Mouse (Mus musculus): ENCODE results near the gene Acads. TPM values are rescaled to one million over a fixed set of nuclear protein-coding genes. Genes with fewer than 3 reads are reported as not detected.
"Not testable (repeated sequence)": the region's sequence is repeated elsewhere in the genome, so short reads cannot be mapped to it uniquely, and the experiment has no call there.

Gene Acads
- 50.5 and 59.8 TPM in 2 replicates for polyA plus RNA-seq (2012; rRNA removed)
- 27.6 and 30.9 TPM in 2 replicates for polyA plus RNA-seq (2014; fragmentation: Nextera tagmentation; extraction: Ambion mirVana)

DNA sequence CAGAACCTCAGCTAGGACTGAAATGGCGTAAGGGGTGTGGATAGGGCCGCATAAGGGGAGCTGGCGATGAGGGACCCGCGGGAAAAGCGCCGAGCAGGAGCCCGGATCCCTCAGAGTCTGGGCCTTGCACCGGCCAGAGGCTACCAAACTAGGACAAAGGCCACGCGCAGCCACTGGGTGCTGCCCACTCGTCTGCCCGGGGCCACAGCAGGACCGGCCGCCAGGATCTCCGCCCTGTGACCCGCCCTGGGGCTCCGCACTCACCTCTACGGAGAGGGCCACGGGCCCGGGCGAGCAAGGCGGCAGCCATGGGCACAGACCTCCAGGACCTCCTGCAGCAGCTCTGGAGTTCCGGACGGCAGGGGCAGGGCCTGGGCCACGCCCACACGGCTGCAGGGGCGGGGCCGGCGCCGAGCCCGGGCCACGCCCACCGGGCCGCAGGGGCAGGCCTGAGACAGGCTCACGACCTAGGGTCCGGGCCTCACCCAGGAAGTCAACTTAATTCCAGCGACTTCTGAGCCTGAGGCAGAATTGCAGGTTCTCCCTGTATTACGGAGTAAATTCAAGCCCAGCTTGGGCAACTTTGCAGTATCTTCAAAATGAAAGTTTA lies at the start of gene Acads:
TSS of gene Acads (minus strand) at position 386 of the 610 bp plus-strand sequence.
- ATAC-seq (ENCODE audit: low FRiP score, low read depth) = peak; percentile 94
- WGBS = 3% methylated on average over 39 of the region's 39 CpGs
- H3K27ac ChIP-seq (replicated peaks; ENCODE audit: low read depth, low read length) = 0 out of 2 replicates have a peak within 1 kb of the TSS, but pooled peaks have one; percentile 28

DNA sequence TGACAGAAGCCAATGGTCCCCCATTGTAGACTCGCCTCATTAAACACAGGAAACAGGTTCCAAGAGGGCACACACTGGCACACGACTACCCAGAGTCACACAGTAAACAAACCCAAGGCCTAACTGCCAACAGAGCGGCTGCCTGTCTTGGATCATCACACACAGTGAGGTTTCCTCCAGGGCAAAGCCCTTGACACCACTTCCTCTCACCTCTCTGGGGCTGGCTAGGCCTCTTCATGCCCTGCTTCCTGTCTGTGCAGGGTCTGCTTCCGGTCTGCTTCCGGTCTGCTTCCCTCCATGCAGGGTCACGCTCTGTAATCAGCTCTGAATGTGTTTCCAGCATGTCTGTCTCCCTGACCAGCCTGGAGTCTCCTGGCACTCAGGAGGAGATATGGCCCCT lies 48.2 kb upstream of the Acads start:
- H3K9ac ChIP-seq (ENCODE audit: low read depth, low read length, severe bottlenecking) = no peak overlapping the region
- H3K4me3 ChIP-seq (replicated peaks; ENCODE audit: low read length) = no peak overlapping the region
- H3K27me3 ChIP-seq (ENCODE audit: control insufficient read depth, insufficient read depth, low read length) = no peaks in the 10 kb centered on the region
- WGBS = 61% methylated on average over 6 of the region's 6 CpGs
- ATAC-seq (ENCODE audit: low FRiP score, low read depth) (no peak), DNase-seq (ENCODE audit: low spot score) (no peak)
- no peak overlapping the region for H3K27ac ChIP-seq (replicated peaks; ENCODE audit: low read depth, low read length)
- no peak overlapping the region for H3K4me2 ChIP-seq (replicated peaks; ENCODE audit: low read depth, low read length, severe bottlenecking)
- no peak for TF ChIP-seq POLR2A (IDR thresholded peaks at IDR 0.05; ENCODE audit: borderline replicate concordance, extremely low read depth, insufficient read depth, insufficient read length)
- H3K36me3 ChIP-seq (ENCODE audit: control insufficient read depth, insufficient read depth, low read length) = no peaks in the 10 kb centered on the region
- H3K4me1 ChIP-seq (ENCODE audit: control insufficient read depth, insufficient read depth, low read length) = 0 out of 2 replicates have a peak, but pooled peaks cover 5% of the 10 kb centered on the region
- no peaks in the 10 kb centered on the region for H3K9me3 ChIP-seq (ENCODE audit: control insufficient read depth, low read length)

More for the DNA sequence above, at the start of gene Acads:
- peak within 1 kb of the TSS; percentile 68 for H3K9ac ChIP-seq (ENCODE audit: low read depth, low read length, severe bottlenecking)
- no peaks in the 10 kb centered on the region for H3K4me1 ChIP-seq (ENCODE audit: control insufficient read depth, insufficient read depth, low read length)
- no peaks in the 10 kb centered on the region for H3K27me3 ChIP-seq (ENCODE audit: control insufficient read depth, insufficient read depth, low read length)
- peak; percentile 64 for DNase-seq (ENCODE audit: low spot score)
- H3K9me3 ChIP-seq (ENCODE audit: control insufficient read depth, low read length) = no peaks in the 10 kb centered on the region
- TF ChIP-seq POLR2A (IDR thresholded peaks at IDR 0.05; ENCODE audit: borderline replicate concordance, extremely low read depth, insufficient read depth, insufficient read length) = no peak
- H3K36me3 ChIP-seq (ENCODE audit: control insufficient read depth, insufficient read depth, low read length) = peaks cover 35% of the 10 kb centered on the region
- H3K4me3 ChIP-seq (replicated peaks; ENCODE audit: low read length) = peak within 1 kb of the TSS; percentile 53
- peak within 1 kb of the TSS; percentile 58 for H3K4me2 ChIP-seq (replicated peaks; ENCODE audit: low read depth, low read length, severe bottlenecking)

DNA sequence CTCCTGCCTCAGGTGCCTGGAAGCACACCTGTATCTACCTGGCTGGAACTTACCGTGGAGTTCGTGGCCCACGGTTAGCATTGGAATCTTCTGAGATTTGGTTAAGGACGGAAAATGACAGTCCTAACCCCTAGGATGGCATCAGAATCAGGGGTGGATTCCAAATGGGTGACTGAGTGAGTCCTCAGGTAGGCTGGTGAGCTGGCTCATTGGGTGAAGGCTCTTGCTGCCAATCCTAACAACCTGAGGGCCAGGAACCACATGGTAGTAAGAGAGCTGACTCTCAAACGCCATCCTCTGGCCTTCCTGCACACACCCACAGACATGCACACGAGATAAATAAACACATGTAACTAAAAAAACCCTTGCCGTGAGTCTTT lies 47.7 kb upstream of the Acads start:
- H3K36me3 ChIP-seq (ENCODE audit: control insufficient read depth, insufficient read depth, low read length) = no peaks in the 10 kb centered on the region
- H3K4me2 ChIP-seq (replicated peaks; ENCODE audit: low read depth, low read length, severe bottlenecking) = no peak overlapping the region
- no peaks in the 10 kb centered on the region for H3K27me3 ChIP-seq (ENCODE audit: control insufficient read depth, insufficient read depth, low read length)
- 77% methylated on average over 7 of the region's 7 CpGs for WGBS
- H3K9ac ChIP-seq (ENCODE audit: low read depth, low read length, severe bottlenecking) = no peak overlapping the region
- TF ChIP-seq POLR2A (IDR thresholded peaks at IDR 0.05; ENCODE audit: borderline replicate concordance, extremely low read depth, insufficient read depth, insufficient read length) = no peak
- no peaks in the 10 kb centered on the region for H3K9me3 ChIP-seq (ENCODE audit: control insufficient read depth, low read length)
- DNase-seq (ENCODE audit: low spot score) = no peak
- no peak overlapping the region for H3K27ac ChIP-seq (replicated peaks; ENCODE audit: low read depth, low read length)
- H3K4me3 ChIP-seq (replicated peaks; ENCODE audit: low read length) = no peak overlapping the region
- ATAC-seq (ENCODE audit: low FRiP score, low read depth) = no peak
- 0 out of 2 replicates have a peak, but pooled peaks cover 5% of the 10 kb centered on the region for H3K4me1 ChIP-seq (ENCODE audit: control insufficient read depth, insufficient read depth, low read length)

DNA sequence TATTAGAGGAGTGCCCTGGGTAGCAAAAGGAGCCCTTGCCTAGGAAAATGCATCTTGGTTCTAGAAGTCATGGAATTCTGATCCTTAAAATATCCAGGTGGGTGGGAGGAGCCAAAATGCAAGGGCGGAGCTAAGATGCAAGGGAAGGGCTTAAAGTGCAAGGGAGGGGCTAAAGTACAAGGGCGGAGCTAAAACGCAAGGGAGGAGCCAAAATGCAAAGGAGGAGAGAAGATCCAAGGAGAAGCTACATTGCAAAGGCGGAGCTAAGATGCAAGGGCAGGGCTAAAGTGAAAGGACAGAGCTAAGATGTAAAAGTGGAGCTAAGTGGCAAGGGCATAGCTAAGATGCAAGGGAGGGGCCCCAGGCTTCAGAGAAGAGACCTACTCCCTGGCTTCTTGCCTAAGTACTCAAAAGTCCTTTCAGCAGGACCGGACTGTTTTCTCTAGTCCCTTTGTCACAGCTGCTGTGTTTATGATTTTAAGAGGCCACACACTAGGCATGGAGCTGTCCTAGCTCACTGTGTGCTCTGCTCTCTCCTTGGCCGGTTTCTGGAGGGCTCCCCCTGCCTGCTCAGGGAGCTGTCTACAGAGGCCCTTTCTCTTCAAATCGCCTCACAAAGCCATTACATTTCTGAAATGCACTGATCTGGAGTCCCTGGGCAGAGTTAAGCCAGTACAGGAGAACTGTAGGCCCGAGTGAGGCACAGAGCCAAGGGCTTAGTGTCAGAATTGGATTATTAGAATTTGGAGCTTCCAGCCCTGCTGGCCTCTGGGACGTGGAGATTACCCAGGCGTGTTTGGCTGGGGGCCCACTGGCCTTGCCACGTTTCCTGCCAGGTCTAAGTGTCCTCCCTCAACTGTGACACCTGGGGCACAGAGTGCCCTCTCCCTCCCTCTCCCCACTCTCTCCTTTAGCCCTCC lies 47.0 kb upstream of the Acads start:
- H3K4me2 ChIP-seq (replicated peaks; ENCODE audit: low read depth, low read length, severe bottlenecking) = no peak overlapping the region
- H3K27ac ChIP-seq (replicated peaks; ENCODE audit: low read depth, low read length) = 0 out of 2 replicates have a peak overlapping the region, but pooled peaks have one; percentile 13
- TF ChIP-seq POLR2A (IDR thresholded peaks at IDR 0.05; ENCODE audit: borderline replicate concordance, extremely low read depth, insufficient read depth, insufficient read length) = no peak
- H3K4me3 ChIP-seq (replicated peaks; ENCODE audit: low read length) = no peak overlapping the region
- H3K27me3 ChIP-seq (ENCODE audit: control insufficient read depth, insufficient read depth, low read length) = no peaks in the 10 kb centered on the region
- no peak overlapping the region for H3K9ac ChIP-seq (ENCODE audit: low read depth, low read length, severe bottlenecking)
- 39% methylated on average over 11 of the region's 11 CpGs for WGBS
- no peaks in the 10 kb centered on the region for H3K9me3 ChIP-seq (ENCODE audit: control insufficient read depth, low read length)
- no peak for DNase-seq (ENCODE audit: low spot score)
- peaks cover 8% of the 10 kb centered on the region; the same call in 1 of the 2 replicates for H3K4me1 ChIP-seq (ENCODE audit: control insufficient read depth, insufficient read depth, low read length)
- ATAC-seq (ENCODE audit: low FRiP score, low read depth) = no peak
- no peaks in the 10 kb centered on the region for H3K36me3 ChIP-seq (ENCODE audit: control insufficient read depth, insufficient read depth, low read length)

DNA sequence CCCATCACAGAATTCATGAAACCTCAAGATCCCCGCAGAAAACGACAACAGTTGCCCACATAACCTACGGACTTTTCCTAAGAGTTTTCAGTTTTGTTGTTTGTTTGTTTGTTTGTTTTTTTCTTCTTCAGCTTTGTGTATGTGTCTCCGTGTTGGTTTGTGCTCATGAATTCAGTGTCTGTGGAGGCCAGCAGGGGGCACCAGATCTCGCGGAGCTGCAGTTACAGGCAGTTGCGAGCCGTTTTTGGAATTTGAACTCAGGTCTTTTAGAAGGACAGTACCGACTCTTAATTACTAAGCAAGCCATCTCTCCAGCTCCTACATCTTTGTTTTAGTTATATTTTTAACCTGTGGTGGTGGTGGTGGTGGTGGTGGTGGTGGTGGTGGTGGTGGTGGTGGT lies 46.2 kb upstream of the Acads start:
- Histone ChIP-seq H3K9me3 (ENCODE audit: control insufficient read depth, low read length) (no peaks in the 10 kb centered on the region), H3K4me3 (replicated peaks; ENCODE audit: low read length) (no peak overlapping the region), H3K27ac (replicated peaks; ENCODE audit: low read depth, low read length) (no peak overlapping the region), H3K27me3 (ENCODE audit: control insufficient read depth, insufficient read depth, low read length) (no peaks in the 10 kb centered on the region), H3K9ac (ENCODE audit: low read depth, low read length, severe bottlenecking) (no peak overlapping the region), H3K4me1 (ENCODE audit: control insufficient read depth, insufficient read depth, low read length) (peaks cover 11% of the 10 kb centered on the region; the same call in 1 of the 2 replicates), H3K36me3 (ENCODE audit: control insufficient read depth, insufficient read depth, low read length) (no peaks in the 10 kb centered on the region), H3K4me2 (replicated peaks; ENCODE audit: low read depth, low read length, severe bottlenecking) (no peak overlapping the region)
- WGBS = 62% methylated on average over 9 of the region's 9 CpGs
- no peak for TF ChIP-seq POLR2A (IDR thresholded peaks at IDR 0.05; ENCODE audit: borderline replicate concordance, extremely low read depth, insufficient read depth, insufficient read length)
- no peak for DNase-seq (ENCODE audit: low spot score)
- no peak for ATAC-seq (ENCODE audit: low FRiP score, low read depth)

DNA sequence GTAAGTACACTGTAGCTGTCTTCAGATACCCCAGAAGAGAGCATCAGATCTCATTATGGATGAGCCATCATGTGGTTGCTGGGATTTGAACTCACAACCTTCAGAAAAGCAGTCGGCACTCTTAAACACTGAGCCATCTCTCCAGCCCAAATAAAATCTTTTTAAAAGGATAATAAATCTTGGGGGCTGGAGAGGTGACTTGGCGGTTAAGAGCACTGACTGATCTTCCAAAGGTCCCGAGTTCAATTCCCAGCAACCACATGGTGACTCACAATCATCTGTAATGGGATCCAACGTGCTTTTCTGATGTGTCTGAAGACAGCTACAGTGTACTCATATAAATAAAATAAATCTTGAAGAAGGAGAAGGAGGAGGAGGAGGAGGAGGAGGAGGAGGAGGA lies 45.3 kb upstream of the Acads start:
- not testable (repeated sequence) for ATAC-seq (ENCODE audit: low FRiP score, low read depth); H3K4me2 ChIP-seq (replicated peaks; ENCODE audit: low read depth, low read length, severe bottlenecking); H3K27me3 ChIP-seq (ENCODE audit: control insufficient read depth, insufficient read depth, low read length); H3K36me3 ChIP-seq (ENCODE audit: control insufficient read depth, insufficient read depth, low read length); H3K9ac ChIP-seq (ENCODE audit: low read depth, low read length, severe bottlenecking); DNase-seq (ENCODE audit: low spot score); H3K4me3 ChIP-seq (replicated peaks; ENCODE audit: low read length); H3K9me3 ChIP-seq (ENCODE audit: control insufficient read depth, low read length); H3K27ac ChIP-seq (replicated peaks; ENCODE audit: low read depth, low read length)
- H3K4me1 ChIP-seq (ENCODE audit: control insufficient read depth, insufficient read depth, low read length) = peaks cover 11% of the 10 kb centered on the region; the same call in 1 of the 2 replicates
- 78% methylated on average over 4 of the region's 4 CpGs for WGBS
